Mouse (Mus musculus): ENCODE results near the gene Lrp10. TPM values are rescaled to one million over a fixed set of nuclear protein-coding genes. Genes with fewer than 3 reads are reported as not detected.

Gene Lrp10
- polyA plus RNA-seq, 2 experiments, result 40.9 to 45.7 TPM

DNA sequence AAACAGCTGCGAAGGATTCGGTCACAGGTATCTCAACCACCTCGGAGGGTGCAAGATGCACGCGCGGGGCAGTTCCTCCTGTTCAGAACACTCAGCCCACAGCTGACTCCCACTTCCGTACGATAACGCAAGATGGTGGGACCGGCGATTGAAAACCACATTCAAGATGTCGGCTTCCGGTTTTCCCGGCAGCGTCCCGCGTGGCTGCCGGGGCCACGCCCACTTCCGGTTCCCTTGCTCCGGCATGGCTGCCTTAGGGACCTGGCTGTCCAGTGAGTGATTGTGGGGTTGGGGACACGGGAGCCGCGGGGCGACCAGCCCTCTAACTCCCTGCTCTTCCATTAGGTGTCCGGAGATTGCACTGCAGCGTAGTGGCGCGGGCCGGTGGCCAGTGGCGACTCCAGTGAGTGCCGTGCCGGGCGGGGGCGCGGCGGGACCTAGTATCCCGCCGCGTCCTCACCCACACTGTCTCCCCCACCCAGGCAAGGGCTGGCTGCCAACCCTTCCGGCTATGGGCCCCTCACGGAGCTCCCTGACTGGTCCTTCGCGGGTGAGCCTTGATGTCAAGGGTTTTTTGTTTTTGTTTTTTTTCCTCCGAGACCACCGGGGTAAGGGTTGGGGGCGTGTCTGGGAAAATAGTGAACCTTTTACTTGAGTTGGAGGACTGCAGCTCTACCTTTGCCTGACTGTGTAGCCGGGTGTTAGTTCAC lies 37.1 kb upstream of the Lrp10 start, which contains the start of gene Mrpl52:
Gene Mrpl52 (plus strand): TSS at position 221 of the 710 bp plus-strand sequence.
- peak within 1 kb of the TSS; percentile 73 for H3K9ac ChIP-seq (ENCODE audit: low read depth, low read length, severe bottlenecking)

DNA sequence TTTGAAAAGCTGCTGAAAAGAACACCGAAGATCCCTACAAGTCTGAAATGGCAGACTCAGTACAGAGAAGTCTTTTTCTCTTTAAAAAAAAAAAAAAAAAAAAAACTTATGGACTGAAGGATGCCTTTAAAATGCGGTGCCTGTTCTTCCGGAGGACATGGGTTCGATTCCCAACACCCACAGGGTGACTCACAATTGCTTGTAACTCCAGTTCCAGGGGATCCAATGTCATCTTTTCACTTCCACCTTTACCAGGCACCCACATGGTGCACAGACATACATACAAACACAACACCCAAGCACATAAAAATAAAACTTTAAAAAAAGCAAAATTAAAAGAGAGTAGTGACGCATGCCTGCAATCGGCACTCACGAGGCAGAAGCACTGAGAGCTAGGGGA lies 36.2 kb upstream of the Lrp10 start:
- Histone ChIP-seq H3K27me3 (ENCODE audit: control insufficient read depth, insufficient read depth, low read length) (no peaks in the 10 kb centered on the region), H3K36me3 (ENCODE audit: control insufficient read depth, insufficient read depth, low read length) (peaks cover 9% of the 10 kb centered on the region; the same call in 1 of the 2 replicates), H3K4me1 (ENCODE audit: control insufficient read depth, insufficient read depth, low read length) (peaks cover 21% of the 10 kb centered on the region), H3K9me3 (ENCODE audit: control insufficient read depth, low read length) (no peaks in the 10 kb centered on the region), H3K9ac (ENCODE audit: low read depth, low read length, severe bottlenecking) (no peak overlapping the region), H3K4me3 (replicated peaks; ENCODE audit: low read length) (peak overlapping the region; percentile 77), H3K4me2 (replicated peaks; ENCODE audit: low read depth, low read length, severe bottlenecking) (peak overlapping the region; percentile 46), H3K27ac (replicated peaks; ENCODE audit: low read depth, low read length) (no peak overlapping the region)
- DNase-seq (ENCODE audit: low spot score), result no peak
- no peak for TF ChIP-seq POLR2A (IDR thresholded peaks at IDR 0.05; ENCODE audit: borderline replicate concordance, extremely low read depth, insufficient read depth, insufficient read length)
- no peak for ATAC-seq (ENCODE audit: low FRiP score, low read depth)
- WGBS, result 91% methylated on average over 7 of the region's 7 CpGs

More for the DNA sequence above, 37.1 kb upstream of the Lrp10 start, which contains the start of gene Mrpl52:
- DNase-seq (ENCODE audit: low spot score) (peak; percentile 95), ATAC-seq (ENCODE audit: low FRiP score, low read depth) (peak; percentile 73)
- Histone ChIP-seq H3K27ac (replicated peaks; ENCODE audit: low read depth, low read length) (peak within 1 kb of the TSS; percentile 86), H3K4me3 (replicated peaks; ENCODE audit: low read length) (peak within 1 kb of the TSS; percentile 77), H3K36me3 (ENCODE audit: control insufficient read depth, insufficient read depth, low read length) (peaks cover 9% of the 10 kb centered on the region; the same call in 1 of the 2 replicates), H3K9me3 (ENCODE audit: control insufficient read depth, low read length) (no peaks in the 10 kb centered on the region), H3K4me1 (ENCODE audit: control insufficient read depth, insufficient read depth, low read length) (peaks cover 21% of the 10 kb centered on the region), H3K4me2 (replicated peaks; ENCODE audit: low read depth, low read length, severe bottlenecking) (peak within 1 kb of the TSS; percentile 46), H3K27me3 (ENCODE audit: control insufficient read depth, insufficient read depth, low read length) (no peaks in the 10 kb centered on the region)
- WGBS, result under 1% methylated on average over 40 of the region's 48 CpGs
- peak; percentile 59; the same call in 1 of the 2 replicates for TF ChIP-seq POLR2A (IDR thresholded peaks at IDR 0.05; ENCODE audit: borderline replicate concordance, extremely low read depth, insufficient read depth, insufficient read length)

DNA sequence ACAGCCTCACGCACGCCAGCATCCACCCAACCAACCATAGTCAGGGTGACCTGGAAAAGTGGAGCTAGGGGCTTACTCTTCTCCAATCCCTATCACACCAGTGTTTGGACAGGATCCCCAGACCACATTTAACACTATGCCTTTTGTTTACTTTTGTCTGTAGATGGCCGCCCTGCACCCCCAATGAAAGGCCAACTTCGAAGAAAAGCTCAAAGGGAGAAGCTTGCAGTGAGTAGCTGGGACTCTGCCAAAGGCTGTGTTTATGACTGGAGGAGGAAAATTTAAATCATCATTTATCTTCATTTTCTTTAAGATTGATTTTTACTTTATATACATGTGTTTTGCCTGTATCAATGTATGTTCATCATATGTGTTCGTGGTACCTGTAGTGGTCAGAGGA lies 35.5 kb upstream of the Lrp10 start:
- WGBS, result 90% methylated on average over 5 of the region's 5 CpGs
- no peaks in the 10 kb centered on the region for H3K9me3 ChIP-seq (ENCODE audit: control insufficient read depth, low read length)
- peaks cover 21% of the 10 kb centered on the region for H3K4me1 ChIP-seq (ENCODE audit: control insufficient read depth, insufficient read depth, low read length)
- no peak overlapping the region for H3K27ac ChIP-seq (replicated peaks; ENCODE audit: low read depth, low read length)
- TF ChIP-seq POLR2A (IDR thresholded peaks at IDR 0.05; ENCODE audit: borderline replicate concordance, extremely low read depth, insufficient read depth, insufficient read length), result no peak
- no peak overlapping the region for H3K9ac ChIP-seq (ENCODE audit: low read depth, low read length, severe bottlenecking)
- no peak for DNase-seq (ENCODE audit: low spot score)
- no peaks in the 10 kb centered on the region for H3K27me3 ChIP-seq (ENCODE audit: control insufficient read depth, insufficient read depth, low read length)
- H3K36me3 ChIP-seq (ENCODE audit: control insufficient read depth, insufficient read depth, low read length), result peaks cover 9% of the 10 kb centered on the region; the same call in 1 of the 2 replicates
- peak overlapping the region; percentile 1; the same call in 1 of the 2 replicates for H3K4me3 ChIP-seq (replicated peaks; ENCODE audit: low read length)
- no peak overlapping the region for H3K4me2 ChIP-seq (replicated peaks; ENCODE audit: low read depth, low read length, severe bottlenecking)
- no peak for ATAC-seq (ENCODE audit: low FRiP score, low read depth)

DNA sequence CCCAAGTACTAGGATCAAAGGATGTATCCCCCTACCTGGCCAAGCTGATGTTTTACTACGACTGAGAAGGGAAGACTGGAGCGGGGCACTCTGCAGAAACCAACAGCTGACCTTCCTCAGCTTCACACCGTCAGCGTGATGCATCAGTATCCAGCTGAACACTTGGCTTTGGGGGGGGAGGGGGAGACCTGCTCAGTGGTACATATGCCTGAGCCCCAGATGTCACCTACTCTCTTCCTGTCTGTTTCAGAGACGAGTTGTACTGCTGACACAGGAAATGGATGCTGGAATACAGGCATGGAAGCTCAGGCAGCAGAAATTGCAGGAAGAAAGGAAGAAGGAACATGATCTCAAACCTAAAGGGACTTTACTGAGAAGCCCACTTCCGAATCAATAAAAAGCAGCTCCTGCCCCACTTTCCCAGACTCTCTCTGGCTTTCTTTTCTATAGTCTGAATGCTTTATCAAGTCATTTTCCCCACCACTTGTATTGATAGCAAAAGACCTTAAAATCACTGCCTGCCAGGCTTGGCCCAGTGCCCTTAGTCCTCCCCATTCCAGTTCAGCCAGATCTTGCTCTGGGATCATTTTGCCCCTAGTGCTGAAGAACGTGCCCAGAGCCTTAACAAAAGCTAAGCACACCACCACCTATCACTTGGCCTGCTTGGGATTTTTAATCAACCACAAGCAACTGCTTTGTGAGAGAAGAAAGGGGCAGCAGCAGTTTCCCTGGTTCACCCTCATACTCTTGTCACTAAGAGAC lies 34.4 kb upstream of the Lrp10 start:
- Histone ChIP-seq H3K27ac (replicated peaks; ENCODE audit: low read depth, low read length) (0 out of 2 replicates have a peak overlapping the region, but pooled peaks have one; percentile 28), H3K4me2 (replicated peaks; ENCODE audit: low read depth, low read length, severe bottlenecking) (peak overlapping the region; percentile 83; the same call in 1 of the 2 replicates), H3K4me3 (replicated peaks; ENCODE audit: low read length) (no peak overlapping the region), H3K36me3 (ENCODE audit: control insufficient read depth, insufficient read depth, low read length) (peaks cover 15% of the 10 kb centered on the region; the same call in 1 of the 2 replicates), H3K27me3 (ENCODE audit: control insufficient read depth, insufficient read depth, low read length) (no peaks in the 10 kb centered on the region), H3K9me3 (ENCODE audit: control insufficient read depth, low read length) (no peaks in the 10 kb centered on the region), H3K4me1 (ENCODE audit: control insufficient read depth, insufficient read depth, low read length) (peaks cover 32% of the 10 kb centered on the region), H3K9ac (ENCODE audit: low read depth, low read length, severe bottlenecking) (no peak overlapping the region)
- DNase-seq (ENCODE audit: low spot score), result no peak
- TF ChIP-seq POLR2A (IDR thresholded peaks at IDR 0.05; ENCODE audit: borderline replicate concordance, extremely low read depth, insufficient read depth, insufficient read length), result no peak
- WGBS, result 57% methylated on average over 7 of the region's 7 CpGs
- ATAC-seq (ENCODE audit: low FRiP score, low read depth), result no peak

DNA sequence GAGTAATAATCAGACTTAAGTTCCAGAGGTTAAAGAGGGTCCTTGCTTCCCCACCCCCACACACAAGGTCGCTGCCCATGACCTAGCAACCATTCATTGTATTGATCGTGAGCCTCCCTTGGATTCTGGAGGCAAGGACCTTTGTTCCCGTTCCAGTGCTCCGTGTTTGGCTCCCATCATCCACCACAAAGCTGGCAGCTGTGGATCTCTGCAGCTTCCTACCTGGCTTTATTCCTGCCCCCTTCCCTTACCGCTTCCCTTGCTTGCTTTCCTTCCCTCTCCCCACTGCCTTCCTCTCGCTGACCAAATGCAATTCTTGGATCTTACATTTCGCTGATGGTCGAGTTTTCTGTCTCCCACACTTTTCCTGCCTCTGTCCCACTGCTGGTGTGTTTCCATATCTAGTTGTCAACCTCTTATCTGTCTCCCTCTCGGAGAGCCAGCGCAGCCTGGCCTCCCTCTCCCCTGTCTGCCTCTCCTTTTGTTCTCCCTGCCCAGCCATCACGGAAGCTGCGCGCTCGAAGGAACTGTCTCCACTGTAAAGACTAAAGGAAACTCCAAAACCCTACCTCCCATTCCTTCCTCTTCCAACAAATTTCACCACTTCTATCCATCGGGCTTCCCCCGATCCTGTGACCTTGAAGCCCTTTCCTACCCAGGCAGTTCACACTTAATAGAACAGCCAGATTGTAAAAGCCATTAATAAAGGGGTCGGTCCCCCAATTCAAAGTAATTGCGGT lies 33.4 kb upstream of the Lrp10 start:
- 7% methylated on average over 18 of the region's 18 CpGs for WGBS
- peak overlapping the region; percentile 99 for H3K27ac ChIP-seq (replicated peaks; ENCODE audit: low read depth, low read length)
- no peak for DNase-seq (ENCODE audit: low spot score)
- H3K9me3 ChIP-seq (ENCODE audit: control insufficient read depth, low read length), result no peaks in the 10 kb centered on the region
- peak overlapping the region; percentile 94 for H3K4me3 ChIP-seq (replicated peaks; ENCODE audit: low read length)
- peaks cover 38% of the 10 kb centered on the region for H3K4me1 ChIP-seq (ENCODE audit: control insufficient read depth, insufficient read depth, low read length)
- H3K27me3 ChIP-seq (ENCODE audit: control insufficient read depth, insufficient read depth, low read length), result no peaks in the 10 kb centered on the region
- no peak for ATAC-seq (ENCODE audit: low FRiP score, low read depth)
- peaks cover 23% of the 10 kb centered on the region for H3K36me3 ChIP-seq (ENCODE audit: control insufficient read depth, insufficient read depth, low read length)
- peak overlapping the region; percentile 99 for H3K9ac ChIP-seq (ENCODE audit: low read depth, low read length, severe bottlenecking)
- TF ChIP-seq POLR2A (IDR thresholded peaks at IDR 0.05; ENCODE audit: borderline replicate concordance, extremely low read depth, insufficient read depth, insufficient read length), result no peak
- peak overlapping the region; percentile 83 for H3K4me2 ChIP-seq (replicated peaks; ENCODE audit: low read depth, low read length, severe bottlenecking)
